Mouse (Mus musculus): ENCODE results near the gene Gm20388.

DNA sequence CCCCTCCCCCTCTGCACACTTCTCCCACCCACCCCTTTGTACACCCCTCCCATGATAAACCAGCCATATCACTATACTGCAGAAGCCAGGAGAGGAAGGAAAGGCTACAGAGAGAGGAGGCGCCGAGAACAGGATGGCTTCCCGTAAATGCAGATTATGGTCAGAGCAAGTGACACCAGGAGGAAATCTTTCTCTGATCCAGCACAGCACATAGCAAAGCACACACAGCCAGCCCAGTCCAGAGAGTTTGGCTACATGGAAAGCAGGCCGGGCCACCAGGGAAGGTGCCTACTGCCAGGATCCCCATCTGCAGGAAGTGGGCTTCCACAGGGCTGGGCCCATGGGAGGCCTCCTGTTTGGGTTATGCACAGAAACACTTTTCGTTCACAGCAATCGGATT lies 4383.8 kb downstream of the Gm20388 start:
- no peak for TF ChIP-seq CTCF (conservative IDR thresholded peaks at IDR 0.05; ENCODE audit: insufficient read depth, insufficient read length, low read depth, low read length)
- TF ChIP-seq POLR2A (IDR thresholded peaks at IDR 0.05; ENCODE audit: low read depth, low read length) = no peak

Measured in kidney, adult 2 months (tissue).